Mouse (Mus musculus) CH12.LX (cell line): ENCODE measurements around the gene Irs2. TPM values are rescaled to one million over a fixed set of nuclear protein-coding genes. Genes with fewer than 3 reads are reported as not detected.

Source experiments
- DNase-seq: peaks from one replicate; pipeline ENCODE4 v3.0.0-alpha.2; 2013; ENCODE audit errors: extremely low read depth
- H3K27ac ChIP-seq: 2 replicates; pipeline ENCODE4 v1.5.1; 2012; ENCODE audit warnings: low read depth, mild to moderate bottlenecking, control low read depth, moderate library complexity; ENCODE audit not compliant: insufficient read depth
- H3K27me3 ChIP-seq: replicated peaks from 2 replicates; pipeline ENCODE3; 2012; ENCODE audit warnings: inconsistent platforms
- H3K36me3 ChIP-seq, 2 experiments: replicated peaks in 1 of 2; 2 replicates each; pipeline versions ENCODE3 to v1.6.1; 2012; ENCODE audit warnings: inconsistent platforms in 1 of 2, low read length in 1 of 2, mild to moderate bottlenecking in 1 of 2, mixed read lengths in 1 of 2, moderate library complexity in 1 of 2; ENCODE audit not compliant: control insufficient read depth in 1 of 2, insufficient read depth in 1 of 2
- H3K4me1 ChIP-seq, 2 experiments: 2 replicates each; pipeline ENCODE4 v1.6.1; 2012; ENCODE audit warnings: inconsistent platforms in 1 of 2, moderate library complexity in 1 of 2; ENCODE audit not compliant: insufficient read depth in 2 of 2, control insufficient read depth in 1 of 2
- H3K4me2 ChIP-seq: 2 replicates; pipeline ENCODE4 v1.6.1; 2012; ENCODE audit warnings: low read depth, mild to moderate bottlenecking, control low read depth; ENCODE audit not compliant: poor library complexity, insufficient read depth, severe bottlenecking
- H3K4me3 ChIP-seq, 3 experiments: fragments of 150-350 bp in 1 of 3; sonication (generic) in 1 of 3; replicated peaks in 1 of 3; 2 replicates each; pipeline versions ENCODE3 to v1.5.1; 2011 to 2012; ENCODE audit warnings: low read depth in 2 of 3, low read length in 2 of 3, mild to moderate bottlenecking in 2 of 3, moderate library complexity in 2 of 3, control low read depth in 1 of 3, improper control_type of control experiment in 1 of 3, inconsistent platforms in 1 of 3, mixed read lengths in 1 of 3; ENCODE audit not compliant: poor library complexity in 1 of 3
- H3K79me2 ChIP-seq: replicated peaks from 2 replicates; pipeline ENCODE4 v1.6.1; 2012; ENCODE audit warnings: mild to moderate bottlenecking, moderate library complexity; ENCODE audit not compliant: control insufficient read depth, poor library complexity, insufficient read depth, severe bottlenecking; ENCODE audit errors: extremely low read depth
- H3K9ac ChIP-seq: 2 replicates; pipeline ENCODE4 v1.6.1; 2012; ENCODE audit warnings: low read depth, mild to moderate bottlenecking, control low read depth, moderate library complexity; ENCODE audit not compliant: insufficient read depth
- H3K9me3 ChIP-seq: replicated peaks from 2 replicates; pipeline ENCODE3; 2012; ENCODE audit warnings: low read length, inconsistent platforms, mixed read lengths
- CHD1 ChIP-seq: IDR thresholded peaks from 2 replicates; pipeline ENCODE4 v1.6.1; 2012; ENCODE audit warnings: low read depth, low read length, improper control_type of control experiment, inconsistent platforms
- CHD2 ChIP-seq: IDR thresholded peaks from 2 replicates; pipeline ENCODE4 v1.6.1; 2011; ENCODE audit warnings: low read length, improper control_type of control experiment
- CTCF ChIP-seq, 2 experiments: IDR thresholded peaks in 1 of 2; conservative IDR thresholded peaks in 1 of 2; 2 replicates each; pipeline ENCODE4 v1.5.1; 2011 to 2012; ENCODE audit warnings: low read depth in 2 of 2, low read length in 2 of 2, improper control_type of control experiment in 1 of 2, inconsistent platforms in 1 of 2, mild to moderate bottlenecking in 1 of 2, moderate library complexity in 1 of 2
- ELF1 ChIP-seq: IDR thresholded peaks from 2 replicates; pipeline ENCODE4 v1.6.1; 2014; ENCODE audit warnings: low read depth, mild to moderate bottlenecking, inconsistent platforms, low read length, improper control_type of control experiment
- ETS1 ChIP-seq: conservative IDR thresholded peaks from 2 replicates; pipeline ENCODE4 v1.6.1; 2012; ENCODE audit warnings: low read depth, mild to moderate bottlenecking, inconsistent platforms, low read length, improper control_type of control experiment, moderate library complexity
- GABPA ChIP-seq: IDR thresholded peaks from 2 replicates; pipeline ENCODE4 v1.6.1; 2012; ENCODE audit warnings: low read depth, low read length, improper control_type of control experiment, inconsistent platforms; ENCODE audit not compliant: insufficient replicate concordance
- HCFC1 ChIP-seq: IDR thresholded peaks from 2 replicates; pipeline ENCODE4 v1.6.1; 2012; ENCODE audit warnings: low read depth, mild to moderate bottlenecking, inconsistent platforms, low read length, improper control_type of control experiment
- IRF4 ChIP-seq: IDR thresholded peaks from 2 replicates; pipeline ENCODE4 v1.6.1; 2014; ENCODE audit warnings: low read depth, mild to moderate bottlenecking, inconsistent platforms, low read length, improper control_type of control experiment
- JUND ChIP-seq: conservative IDR thresholded peaks from 2 replicates; pipeline ENCODE4 v1.6.1; 2011; ENCODE audit warnings: low read depth, low read length, improper control_type of control experiment
- MAX ChIP-seq: IDR thresholded peaks from 2 replicates; pipeline ENCODE4 v1.6.1; 2011; ENCODE audit warnings: low read length, improper control_type of control experiment
- MEF2A ChIP-seq: IDR thresholded peaks from 2 replicates; pipeline ENCODE4 v1.6.1; 2014; ENCODE audit warnings: low read depth, mild to moderate bottlenecking, inconsistent platforms, low read length, improper control_type of control experiment, borderline replicate concordance
- MXI1 ChIP-seq: IDR thresholded peaks from 2 replicates; pipeline ENCODE4 v1.6.1; 2011; ENCODE audit warnings: mild to moderate bottlenecking, low read depth, low read length, improper control_type of control experiment
- MYC ChIP-seq: IDR thresholded peaks from 2 replicates; pipeline ENCODE4 v1.6.1; 2011; ENCODE audit warnings: low read depth, mild to moderate bottlenecking, improper control_type of control experiment, low read length
- NELFE ChIP-seq: IDR thresholded peaks from 2 replicates; pipeline ENCODE4 v1.6.1; 2011; ENCODE audit warnings: low read depth, low read length, improper control_type of control experiment
- NRF1 ChIP-seq: IDR thresholded peaks from 2 replicates; pipeline ENCODE4 v1.6.1; 2014; ENCODE audit warnings: low read depth, mild to moderate bottlenecking, inconsistent platforms, low read length, improper control_type of control experiment, moderate library complexity
- POLR2AphosphoS2 ChIP-seq: IDR thresholded peaks from 2 replicates; pipeline ENCODE4 v1.6.1; 2011; ENCODE audit warnings: low read depth, low read length, improper control_type of control experiment
- RCOR1 ChIP-seq: conservative IDR thresholded peaks from 2 replicates; pipeline ENCODE4 v1.6.1; 2012; ENCODE audit warnings: low read depth, mild to moderate bottlenecking, inconsistent platforms, low read length, improper control_type of control experiment
- SIN3A ChIP-seq: IDR thresholded peaks from 2 replicates; pipeline ENCODE4 v1.6.1; 2012; ENCODE audit warnings: low read length, improper control_type of control experiment, inconsistent platforms
- TBP ChIP-seq: conservative IDR thresholded peaks from 2 replicates; pipeline ENCODE4 v1.6.1; 2011; ENCODE audit warnings: low read depth, low read length, improper control_type of control experiment
- UBTF ChIP-seq: IDR thresholded peaks from 2 replicates; pipeline ENCODE4 v1.6.1; 2012; ENCODE audit warnings: low read depth, mild to moderate bottlenecking, inconsistent platforms, low read length, improper control_type of control experiment, moderate library complexity
- USF2 ChIP-seq: conservative IDR thresholded peaks from 2 replicates; pipeline ENCODE4 v1.6.1; 2011; ENCODE audit warnings: low read depth, low read length, improper control_type of control experiment
- ZC3H11A ChIP-seq: IDR thresholded peaks from 2 replicates; pipeline ENCODE4 v1.6.1; 2012; ENCODE audit warnings: low read depth, mild to moderate bottlenecking, inconsistent platforms, low read length, improper control_type of control experiment
- ZKSCAN1 ChIP-seq: IDR thresholded peaks from 2 replicates; pipeline ENCODE4 v1.6.1; 2012; ENCODE audit warnings: low read depth, inconsistent platforms, low read length, improper control_type of control experiment, borderline replicate concordance
- ZMIZ1 ChIP-seq: IDR thresholded peaks from 2 replicates; pipeline ENCODE4 v1.6.1; 2012; ENCODE audit warnings: low read depth, mild to moderate bottlenecking, inconsistent platforms, low read length, improper control_type of control experiment
- dilution Hi-C: fragments of 300-500 bp; cut with MboI; formaldehyde crosslinking; loops from 2 replicates; pipeline ENCODE4 v1.14.3; 2020; ENCODE audit warnings: low sequenced_read_pairs; ENCODE audit not compliant: extremely low pct_unique_long_range_greater_than_20kb, extremely low pct_ligation_motif_present
- in situ Hi-C: fragments of 300-500 bp; cut with MboI; formaldehyde crosslinking; loops from 3 replicates; pipeline ENCODE4 v1.14.3; 2019; ENCODE audit warnings: low sequenced_read_pairs, low pct_ligation_motif_present, low pct_unique_long_range_greater_than_20kb, mixed read lengths
- polyA plus RNA-seq: library from polyadenylated mRNA; unstranded; fragments of >175 nt; gene quantifications from 2 replicates; pipeline ENCODE4 v1.2.1, GENCODE M21; 2012; ENCODE audit warnings: low read depth; ENCODE audit not compliant: insufficient read length
- total RNA-seq, 2 experiments: library from RNA; depleted of rRNA; stranded (reverse); fragments of 300-350 nt in 1 of 2; fragments of >200 nt in 1 of 2; gene quantifications; 2 replicates each; pipeline ENCODE4 v1.2.3; 2012 to 2014

The Irs2 gene
- total and polyA plus RNA-seq, 3 experiments = 0.24 to 1.1 TPM; not detected in 1

GRCm38 (mm10) chr8:10990421-10991110, 17.7 kb downstream of the Irs2 start:
- no peak overlapping the region for H3K9ac ChIP-seq

GRCm38 (mm10) chr8:10989946-10990345, 18.3 kb downstream of the Irs2 start:
- Histone ChIP-seq H3K27ac (no peak overlapping the region), H3K36me3 (peaks cover 0 to 6% of the 10 kb centered on the region in 2 experiments), H3K9me3 (no peaks in the 10 kb centered on the region), H3K4me3 (no peak overlapping the region), H3K4me1 (peaks cover 0 to 4% of the 10 kb centered on the region in 2 experiments; a peak in 2 of 4 replicates), H3K4me2 (no peak overlapping the region), H3K9ac (no peak overlapping the region), H3K79me2 (no peaks in the 10 kb centered on the region), H3K27me3 (no peaks in the 10 kb centered on the region)
- in situ Hi-C loops (no loop called here), dilution Hi-C loops (no loop called here)
- TF ChIP-seq USF2 = no peak
- TF ChIP-seq MXI1 = no peak
- no peak for TF ChIP-seq MAX
- TF ChIP-seq HCFC1 = no peak
- no peak for TF ChIP-seq ZMIZ1
- TF ChIP-seq JUND = no peak
- DNase-seq = no peak

More at GRCm38 (mm10) chr8:10990421-10991110, 17.7 kb downstream of the Irs2 start:
- no peak overlapping the region for H3K4me3 ChIP-seq
- no peak overlapping the region for H3K4me2 ChIP-seq
- no peaks in the 10 kb centered on the region for H3K27me3 ChIP-seq
- dilution Hi-C loops (no loop called here), in situ Hi-C loops (no loop called here)
- no peaks in the 10 kb centered on the region for H3K9me3 ChIP-seq
- no peaks in the 10 kb centered on the region for H3K4me1 ChIP-seq
- DNase-seq = no peak
- TF ChIP-seq GABPA (no peak), NELFE (no peak), HCFC1 (no peak), TBP (no peak), MXI1 (no peak), IRF4 (no peak), RCOR1 (no peak)
- peaks cover 0 to 6% of the 10 kb centered on the region in 2 experiments for H3K36me3 ChIP-seq
- no peaks in the 10 kb centered on the region for H3K79me2 ChIP-seq
- no peak overlapping the region for H3K27ac ChIP-seq

GRCm38 (mm10) chr8:10986638-10987037, 21.6 kb downstream of the Irs2 start:
- Histone ChIP-seq H3K27ac (no peak overlapping the region), H3K4me2 (no peak overlapping the region), H3K4me1 (peaks cover 0 to 10% of the 10 kb centered on the region in 2 experiments; a peak in 2 of 4 replicates), H3K79me2 (no peaks in the 10 kb centered on the region), H3K9me3 (no peaks in the 10 kb centered on the region), H3K36me3 (peaks cover 0 to 6% of the 10 kb centered on the region in 2 experiments), H3K27me3 (no peaks in the 10 kb centered on the region), H3K9ac (no peak overlapping the region), H3K4me3 (no peak overlapping the region)
- in situ Hi-C loops (no loop called here), dilution Hi-C loops (no loop called here)
- no peak for DNase-seq
- TF ChIP-seq MEF2A (no peak), ZC3H11A (no peak), GABPA (no peak), ZMIZ1 (no peak), MYC (no peak), ELF1 (no peak), CHD1 (no peak), NRF1 (no peak), ETS1 (no peak), IRF4 (no peak), NELFE (no peak), USF2 (no peak), SIN3A (no peak), CHD2 (no peak), POLR2AphosphoS2 (no peak), UBTF (no peak), ZKSCAN1 (no peak), CTCF (conservative IDR thresholded peaks at IDR 0.05 in 1 of 2, IDR thresholded peaks at IDR 0.05 in 1 of 2; ENCODE audit: low read depth in 2 of 2, low read length in 2 of 2) (no peak)
